Mouse (Mus musculus) lung, postnatal 0 days (tissue): Measurements from ENCODE around the gene Omt2b.

ENCODE experiments used
- CTCF ChIP-seq: IDR thresholded peaks from 2 replicates; pipeline ENCODE4 v1.5.1; 2016; ENCODE audit warnings: antibody characterized with exemption, mild to moderate bottlenecking
- EP300 ChIP-seq: IDR thresholded peaks from 2 replicates; pipeline ENCODE4 v1.6.1; 2016; ENCODE audit warnings: antibody characterized with exemption, mild to moderate bottlenecking, control low read depth

DNA sequence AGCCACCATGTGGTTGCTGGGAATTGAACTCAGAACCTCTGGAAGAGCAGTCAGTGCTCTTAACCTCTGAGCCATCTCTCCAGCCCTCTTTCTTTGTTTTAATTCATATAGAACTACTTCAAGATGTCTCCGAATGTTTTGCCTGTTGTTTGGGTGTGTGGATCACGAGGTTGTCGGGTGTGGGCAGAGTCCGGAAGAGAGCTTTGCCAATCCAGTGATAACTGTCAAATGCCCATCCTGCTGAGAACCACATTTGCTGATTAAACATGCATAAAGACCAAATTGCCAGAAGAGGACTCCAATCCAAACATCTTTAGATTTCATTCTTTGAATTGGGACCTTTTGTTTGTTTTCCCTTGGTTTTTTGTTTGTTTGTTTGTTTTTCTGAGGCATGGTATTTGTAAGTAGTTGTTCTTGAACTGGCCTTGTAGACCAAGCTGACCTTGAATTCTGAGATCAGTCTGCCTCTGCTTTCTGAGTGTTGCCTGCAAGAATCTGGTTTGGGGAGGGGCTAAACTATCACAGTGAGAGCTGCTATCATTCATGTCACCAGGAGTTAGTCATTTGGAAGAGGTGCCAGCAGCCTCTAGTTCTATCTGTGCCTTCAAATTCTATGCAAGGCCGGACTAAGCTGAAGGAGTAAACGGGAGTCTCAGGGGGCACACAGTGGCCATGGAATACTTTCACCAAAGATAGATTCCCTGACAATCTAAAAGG is 24.3 kb downstream of the Omt2b start:
- TF ChIP-seq CTCF (no peak), EP300 (no peak)
